Mouse (Mus musculus): ENCODE measurements around the gene Ptprcap. TPM values are rescaled to one million over a fixed set of nuclear protein-coding genes. Genes with fewer than 3 reads are reported as not detected.
"Not testable (repeated sequence)": the region's sequence is repeated elsewhere in the genome, so short reads cannot be mapped to it uniquely, and the experiment has no call there.

The Ptprcap gene
- total and polyA plus RNA-seq, 3 experiments, result 1.1 to 6.4 (median 1.7) TPM

DNA sequence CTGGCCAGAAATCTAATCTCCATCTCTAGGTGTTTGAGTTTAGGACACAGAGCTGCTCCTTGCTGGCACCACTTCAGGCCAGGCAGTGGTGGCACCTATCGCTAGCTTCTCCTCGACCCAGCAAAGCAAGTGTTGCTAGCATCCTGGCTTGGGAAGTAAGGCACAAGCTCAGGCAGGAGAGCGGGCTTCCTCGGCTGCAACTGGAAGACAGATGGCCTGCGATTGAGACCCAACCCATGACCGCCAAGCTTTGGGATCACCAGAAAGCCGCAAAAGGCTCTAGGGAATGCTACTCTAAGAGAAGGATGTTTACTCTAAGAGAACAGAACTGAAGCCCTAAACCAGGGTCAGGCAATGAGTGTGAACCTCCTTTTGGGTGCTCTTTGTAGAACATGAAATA is 23.9 kb upstream of the Ptprcap start:
- TF ChIP-seq CTCF (IDR thresholded peaks at IDR 0.05) (no peak), EP300 (IDR thresholded peaks at IDR 0.05; ENCODE audit: insufficient read depth, low read depth, low read length) (no peak), POLR2A (IDR thresholded peaks at IDR 0.05; ENCODE audit: insufficient read depth, low read depth, low read length) (no peak)
- H3K4me1 ChIP-seq (ENCODE audit: control insufficient read depth, insufficient read depth, low read length), result peaks cover 5% of the 10 kb centered on the region
- DNase-seq, result no peak
- peaks cover 2% of the 10 kb centered on the region for H3K79me2 ChIP-seq (replicated peaks; ENCODE audit: control insufficient read depth, insufficient read depth, low read length)
- H3K4me3 ChIP-seq, result no peak overlapping the region
- intact Hi-C loops (cut with DNase I), result loop anchor here (5.0 kb wide), 2 partner anchors 73 to 98 kb away; partner anchors contain the start of gene Rad9a
- H3K27me3 ChIP-seq (ENCODE audit: control insufficient read depth, insufficient read depth, low read length), result no peaks in the 10 kb centered on the region
- no peaks in the 10 kb centered on the region for H3K36me3 ChIP-seq (ENCODE audit: control insufficient read depth, insufficient read depth, low read length)
- no peak overlapping the region for H3K9ac ChIP-seq (ENCODE audit: low read depth, low read length)
- WGBS, result 88% methylated on average over 7 of the region's 7 CpGs
- H3K27ac ChIP-seq, result no peak overlapping the region; the same call in none of the 2 replicates

GRCm38 (mm10) chr19:4130106-4130505 is 23.3 kb upstream of the Ptprcap start:
- H3K27me3 ChIP-seq (ENCODE audit: control insufficient read depth, insufficient read depth, low read length), result no peaks in the 10 kb centered on the region
- WGBS, result 73% methylated on average over 4 of the region's 4 CpGs
- H3K79me2 ChIP-seq (replicated peaks; ENCODE audit: control insufficient read depth, insufficient read depth, low read length), result peaks cover 2% of the 10 kb centered on the region
- H3K4me1 ChIP-seq (ENCODE audit: control insufficient read depth, insufficient read depth, low read length), result peaks cover 5% of the 10 kb centered on the region
- intact Hi-C loops (cut with DNase I), result no loop called here
- H3K27ac ChIP-seq, result peak overlapping the region; percentile 6; the same call in 1 of the 2 replicates
- H3K4me3 ChIP-seq, result no peak overlapping the region
- DNase-seq, result no peak
- TF ChIP-seq EP300 (IDR thresholded peaks at IDR 0.05; ENCODE audit: insufficient read depth, low read depth, low read length) (no peak), CTCF (IDR thresholded peaks at IDR 0.05) (no peak), POLR2A (IDR thresholded peaks at IDR 0.05; ENCODE audit: insufficient read depth, low read depth, low read length) (no peak)
- H3K36me3 ChIP-seq (ENCODE audit: control insufficient read depth, insufficient read depth, low read length), result no peaks in the 10 kb centered on the region
- H3K9ac ChIP-seq (ENCODE audit: low read depth, low read length), result no peak overlapping the region

- no peak for DNase-seq
- 94% methylated on average over 5 of the region's 5 CpGs for WGBS
- intact Hi-C loops (cut with DNase I), result no loop called here
- no peak overlapping the region for H3K27ac ChIP-seq
- TF ChIP-seq EP300 (IDR thresholded peaks at IDR 0.05; ENCODE audit: insufficient read depth, low read depth, low read length) (no peak), POLR2A (IDR thresholded peaks at IDR 0.05; ENCODE audit: insufficient read depth, low read depth, low read length) (no peak), CTCF (IDR thresholded peaks at IDR 0.05) (no peak)
- H3K27me3 ChIP-seq (ENCODE audit: control insufficient read depth, insufficient read depth, low read length), result no peaks in the 10 kb centered on the region
- no peak overlapping the region for H3K4me3 ChIP-seq
- H3K9ac ChIP-seq (ENCODE audit: low read depth, low read length), result no peak overlapping the region
- H3K4me1 ChIP-seq (ENCODE audit: control insufficient read depth, insufficient read depth, low read length), result peaks cover 2% of the 10 kb centered on the region
- peaks cover 2% of the 10 kb centered on the region for H3K79me2 ChIP-seq (replicated peaks; ENCODE audit: control insufficient read depth, insufficient read depth, low read length)
- no peaks in the 10 kb centered on the region for H3K36me3 ChIP-seq (ENCODE audit: control insufficient read depth, insufficient read depth, low read length)
Measured at GRCm38 (mm10) chr19:4131075-4131474, 22.3 kb upstream of the Ptprcap start.

DNA sequence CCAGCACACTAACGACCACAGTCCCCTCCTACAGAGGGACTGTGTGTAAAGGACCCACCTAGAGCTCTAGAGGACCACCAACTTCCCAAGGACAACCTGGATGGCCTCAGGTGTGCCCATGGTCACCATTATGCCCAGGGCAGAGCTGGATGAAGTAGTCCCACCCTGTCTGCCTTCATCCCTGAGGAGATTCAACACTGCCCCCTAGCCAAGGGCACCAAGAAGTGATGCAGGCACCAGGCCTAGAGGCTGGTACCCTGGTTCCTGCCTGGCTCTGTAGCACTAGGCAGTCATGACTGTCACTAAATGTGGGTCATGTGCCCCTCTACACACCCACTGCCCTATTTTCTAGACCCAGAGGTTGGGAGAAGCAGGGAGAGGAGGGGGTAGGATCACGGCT is 21.6 kb upstream of the Ptprcap start:
- Histone ChIP-seq H3K9ac (ENCODE audit: low read depth, low read length) (no peak overlapping the region), H3K4me3 (no peak overlapping the region), H3K79me2 (replicated peaks; ENCODE audit: control insufficient read depth, insufficient read depth, low read length) (no peaks in the 10 kb centered on the region), H3K4me1 (ENCODE audit: control insufficient read depth, insufficient read depth, low read length) (no peaks in the 10 kb centered on the region; the same call in 1 of the 2 replicates), H3K27me3 (ENCODE audit: control insufficient read depth, insufficient read depth, low read length) (no peaks in the 10 kb centered on the region), H3K27ac (no peak overlapping the region), H3K36me3 (ENCODE audit: control insufficient read depth, insufficient read depth, low read length) (no peaks in the 10 kb centered on the region)
- TF ChIP-seq CTCF (IDR thresholded peaks at IDR 0.05), result no peak
- no peak for TF ChIP-seq POLR2A (IDR thresholded peaks at IDR 0.05; ENCODE audit: insufficient read depth, low read depth, low read length)
- no peak for TF ChIP-seq EP300 (IDR thresholded peaks at IDR 0.05; ENCODE audit: insufficient read depth, low read depth, low read length)
- WGBS, result 91% methylated on average over 2 of the region's 2 CpGs
- DNase-seq, result no peak
- intact Hi-C loops (cut with DNase I), result no loop called here

GRCm38 (mm10) chr19:4134354-4134753 is 19.1 kb upstream of the Ptprcap start:
- no peak overlapping the region for H3K4me3 ChIP-seq
- H3K9ac ChIP-seq (ENCODE audit: low read depth, low read length), result no peak overlapping the region
- H3K27ac ChIP-seq, result no peak overlapping the region
- no peak for TF ChIP-seq POLR2A (IDR thresholded peaks at IDR 0.05; ENCODE audit: insufficient read depth, low read depth, low read length)
- TF ChIP-seq CTCF (IDR thresholded peaks at IDR 0.05), result no peak
- H3K27me3 ChIP-seq (ENCODE audit: control insufficient read depth, insufficient read depth, low read length), result no peaks in the 10 kb centered on the region
- DNase-seq, result no peak
- no peaks in the 10 kb centered on the region for H3K4me1 ChIP-seq (ENCODE audit: control insufficient read depth, insufficient read depth, low read length)
- intact Hi-C loops (cut with DNase I), result no loop called here
- WGBS, result 72% methylated on average over 4 of the region's 4 CpGs
- no peaks in the 10 kb centered on the region for H3K79me2 ChIP-seq (replicated peaks; ENCODE audit: control insufficient read depth, insufficient read depth, low read length)
- H3K36me3 ChIP-seq (ENCODE audit: control insufficient read depth, insufficient read depth, low read length), result no peaks in the 10 kb centered on the region

GRCm38 (mm10) chr19:4135229-4135962 is 18.0 kb upstream of the Ptprcap start:
- H3K36me3 ChIP-seq (ENCODE audit: control insufficient read depth, insufficient read depth, low read length); H3K9ac ChIP-seq (ENCODE audit: low read depth, low read length); H3K4me1 ChIP-seq (ENCODE audit: control insufficient read depth, insufficient read depth, low read length); H3K27ac ChIP-seq; H3K27me3 ChIP-seq (ENCODE audit: control insufficient read depth, insufficient read depth, low read length); DNase-seq; H3K4me3 ChIP-seq; intact Hi-C loops (cut with DNase I); H3K79me2 ChIP-seq (replicated peaks; ENCODE audit: control insufficient read depth, insufficient read depth, low read length): not testable (repeated sequence)
- 86% methylated on average over 6 of the region's 6 CpGs for WGBS
